Mouse (Mus musculus) CH12.LX (cell line): ENCODE data around the gene Rasgrp2. TPM values are rescaled to one million over a fixed set of nuclear protein-coding genes. Genes with fewer than 3 reads are reported as not detected.

ENCODE experiments used
- DNase-seq: peaks from one replicate; pipeline ENCODE4 v3.0.0-alpha.2; 2013; ENCODE audit errors: extremely low read depth
- H3K27ac ChIP-seq: 2 replicates; pipeline ENCODE4 v1.5.1; 2012; ENCODE audit warnings: low read depth, mild to moderate bottlenecking, control low read depth, moderate library complexity; ENCODE audit not compliant: insufficient read depth
- H3K27me3 ChIP-seq: replicated peaks from 2 replicates; pipeline ENCODE3; 2012; ENCODE audit warnings: inconsistent platforms
- H3K36me3 ChIP-seq, 2 experiments: replicated peaks in 1 of 2; 2 replicates each; pipeline versions ENCODE3 to v1.6.1; 2012; ENCODE audit warnings: inconsistent platforms in 1 of 2, low read length in 1 of 2, mild to moderate bottlenecking in 1 of 2, mixed read lengths in 1 of 2, moderate library complexity in 1 of 2; ENCODE audit not compliant: control insufficient read depth in 1 of 2, insufficient read depth in 1 of 2
- H3K4me1 ChIP-seq, 2 experiments: 2 replicates each; pipeline ENCODE4 v1.6.1; 2012; ENCODE audit warnings: inconsistent platforms in 1 of 2, moderate library complexity in 1 of 2; ENCODE audit not compliant: insufficient read depth in 2 of 2, control insufficient read depth in 1 of 2
- H3K4me2 ChIP-seq: 2 replicates; pipeline ENCODE4 v1.6.1; 2012; ENCODE audit warnings: low read depth, mild to moderate bottlenecking, control low read depth; ENCODE audit not compliant: poor library complexity, insufficient read depth, severe bottlenecking
- H3K4me3 ChIP-seq, 3 experiments: fragments of 150-350 bp in 1 of 3; sonication (generic) in 1 of 3; replicated peaks in 1 of 3; 2 replicates each; pipeline versions ENCODE3 to v1.5.1; 2011 to 2012; ENCODE audit warnings: low read depth in 2 of 3, low read length in 2 of 3, mild to moderate bottlenecking in 2 of 3, moderate library complexity in 2 of 3, control low read depth in 1 of 3, improper control_type of control experiment in 1 of 3, inconsistent platforms in 1 of 3, mixed read lengths in 1 of 3; ENCODE audit not compliant: poor library complexity in 1 of 3
- H3K79me2 ChIP-seq: replicated peaks from 2 replicates; pipeline ENCODE4 v1.6.1; 2012; ENCODE audit warnings: mild to moderate bottlenecking, moderate library complexity; ENCODE audit not compliant: control insufficient read depth, poor library complexity, insufficient read depth, severe bottlenecking; ENCODE audit errors: extremely low read depth
- H3K9ac ChIP-seq: 2 replicates; pipeline ENCODE4 v1.6.1; 2012; ENCODE audit warnings: low read depth, mild to moderate bottlenecking, control low read depth, moderate library complexity; ENCODE audit not compliant: insufficient read depth
- H3K9me3 ChIP-seq: replicated peaks from 2 replicates; pipeline ENCODE3; 2012; ENCODE audit warnings: low read length, inconsistent platforms, mixed read lengths
- BHLHE40 ChIP-seq: IDR thresholded peaks from 2 replicates; pipeline ENCODE4 v1.6.1; 2011; ENCODE audit warnings: mild to moderate bottlenecking, low read depth, low read length, improper control_type of control experiment
- CHD1 ChIP-seq: IDR thresholded peaks from 2 replicates; pipeline ENCODE4 v1.6.1; 2012; ENCODE audit warnings: low read depth, low read length, improper control_type of control experiment, inconsistent platforms
- CHD2 ChIP-seq: IDR thresholded peaks from 2 replicates; pipeline ENCODE4 v1.6.1; 2011; ENCODE audit warnings: low read length, improper control_type of control experiment
- E2F4 ChIP-seq: IDR thresholded peaks from 2 replicates; pipeline ENCODE4 v1.6.1; 2011; ENCODE audit warnings: low read depth, low read length, improper control_type of control experiment; ENCODE audit not compliant: insufficient replicate concordance
- ELF1 ChIP-seq: IDR thresholded peaks from 2 replicates; pipeline ENCODE4 v1.6.1; 2014; ENCODE audit warnings: low read depth, mild to moderate bottlenecking, inconsistent platforms, low read length, improper control_type of control experiment
- EP300 ChIP-seq: IDR thresholded peaks from 2 replicates; pipeline ENCODE4 v1.6.1; 2011; ENCODE audit warnings: low read length, improper control_type of control experiment
- ETS1 ChIP-seq: conservative IDR thresholded peaks from 2 replicates; pipeline ENCODE4 v1.6.1; 2012; ENCODE audit warnings: low read depth, mild to moderate bottlenecking, inconsistent platforms, low read length, improper control_type of control experiment, moderate library complexity
- GABPA ChIP-seq: IDR thresholded peaks from 2 replicates; pipeline ENCODE4 v1.6.1; 2012; ENCODE audit warnings: low read depth, low read length, improper control_type of control experiment, inconsistent platforms; ENCODE audit not compliant: insufficient replicate concordance
- HCFC1 ChIP-seq: IDR thresholded peaks from 2 replicates; pipeline ENCODE4 v1.6.1; 2012; ENCODE audit warnings: low read depth, mild to moderate bottlenecking, inconsistent platforms, low read length, improper control_type of control experiment
- IRF4 ChIP-seq: IDR thresholded peaks from 2 replicates; pipeline ENCODE4 v1.6.1; 2014; ENCODE audit warnings: low read depth, mild to moderate bottlenecking, inconsistent platforms, low read length, improper control_type of control experiment
- JUND ChIP-seq: conservative IDR thresholded peaks from 2 replicates; pipeline ENCODE4 v1.6.1; 2011; ENCODE audit warnings: low read depth, low read length, improper control_type of control experiment
- KAT2A ChIP-seq: IDR thresholded peaks from 2 replicates; pipeline ENCODE4 v1.6.1; 2012; ENCODE audit warnings: low read length, improper control_type of control experiment, inconsistent platforms; ENCODE audit not compliant: insufficient replicate concordance
- MAZ ChIP-seq: IDR thresholded peaks from 2 replicates; pipeline ENCODE4 v1.6.1; 2012; ENCODE audit warnings: low read depth, mild to moderate bottlenecking, inconsistent platforms, low read length, improper control_type of control experiment, moderate library complexity
- MEF2A ChIP-seq: IDR thresholded peaks from 2 replicates; pipeline ENCODE4 v1.6.1; 2014; ENCODE audit warnings: low read depth, mild to moderate bottlenecking, inconsistent platforms, low read length, improper control_type of control experiment, borderline replicate concordance
- MXI1 ChIP-seq: IDR thresholded peaks from 2 replicates; pipeline ENCODE4 v1.6.1; 2011; ENCODE audit warnings: mild to moderate bottlenecking, low read depth, low read length, improper control_type of control experiment
- MYC ChIP-seq: IDR thresholded peaks from 2 replicates; pipeline ENCODE4 v1.6.1; 2011; ENCODE audit warnings: low read depth, mild to moderate bottlenecking, improper control_type of control experiment, low read length
- NELFE ChIP-seq: IDR thresholded peaks from 2 replicates; pipeline ENCODE4 v1.6.1; 2011; ENCODE audit warnings: low read depth, low read length, improper control_type of control experiment
- NRF1 ChIP-seq: IDR thresholded peaks from 2 replicates; pipeline ENCODE4 v1.6.1; 2014; ENCODE audit warnings: low read depth, mild to moderate bottlenecking, inconsistent platforms, low read length, improper control_type of control experiment, moderate library complexity
- PAX5 ChIP-seq: IDR thresholded peaks from 2 replicates; pipeline ENCODE4 v1.6.1; 2012; ENCODE audit warnings: low read length, inconsistent platforms, mixed read lengths
- POLR2A ChIP-seq: IDR thresholded peaks from 2 replicates; pipeline ENCODE4 v1.6.1; 2011; ENCODE audit warnings: low read depth, mild to moderate bottlenecking, improper control_type of control experiment, low read length
- POLR2AphosphoS2 ChIP-seq: IDR thresholded peaks from 2 replicates; pipeline ENCODE4 v1.6.1; 2011; ENCODE audit warnings: low read depth, low read length, improper control_type of control experiment
- RAD21 ChIP-seq: IDR thresholded peaks from 2 replicates; pipeline ENCODE4 v1.6.1; 2011; ENCODE audit warnings: low read depth, mild to moderate bottlenecking, low read length, improper control_type of control experiment, moderate library complexity
- RCOR1 ChIP-seq: conservative IDR thresholded peaks from 2 replicates; pipeline ENCODE4 v1.6.1; 2012; ENCODE audit warnings: low read depth, mild to moderate bottlenecking, inconsistent platforms, low read length, improper control_type of control experiment
- SIN3A ChIP-seq: IDR thresholded peaks from 2 replicates; pipeline ENCODE4 v1.6.1; 2012; ENCODE audit warnings: low read length, improper control_type of control experiment, inconsistent platforms
- SMC3 ChIP-seq: IDR thresholded peaks from 2 replicates; pipeline ENCODE4 v1.6.1; 2011; ENCODE audit warnings: low read depth, low read length, improper control_type of control experiment
- TBP ChIP-seq: conservative IDR thresholded peaks from 2 replicates; pipeline ENCODE4 v1.6.1; 2011; ENCODE audit warnings: low read depth, low read length, improper control_type of control experiment
- TCF12 ChIP-seq: IDR thresholded peaks from 2 replicates; pipeline ENCODE4 v1.6.1; 2014; ENCODE audit warnings: low read depth, mild to moderate bottlenecking, inconsistent platforms, low read length, improper control_type of control experiment
- UBTF ChIP-seq: IDR thresholded peaks from 2 replicates; pipeline ENCODE4 v1.6.1; 2012; ENCODE audit warnings: low read depth, mild to moderate bottlenecking, inconsistent platforms, low read length, improper control_type of control experiment, moderate library complexity
- USF1 ChIP-seq: IDR thresholded peaks from 2 replicates; pipeline ENCODE4 v1.6.1; 2014; ENCODE audit warnings: low read depth, mild to moderate bottlenecking, inconsistent platforms, low read length, improper control_type of control experiment
- USF2 ChIP-seq: conservative IDR thresholded peaks from 2 replicates; pipeline ENCODE4 v1.6.1; 2011; ENCODE audit warnings: low read depth, low read length, improper control_type of control experiment
- ZKSCAN1 ChIP-seq: IDR thresholded peaks from 2 replicates; pipeline ENCODE4 v1.6.1; 2012; ENCODE audit warnings: low read depth, inconsistent platforms, low read length, improper control_type of control experiment, borderline replicate concordance
- ZMIZ1 ChIP-seq: IDR thresholded peaks from 2 replicates; pipeline ENCODE4 v1.6.1; 2012; ENCODE audit warnings: low read depth, mild to moderate bottlenecking, inconsistent platforms, low read length, improper control_type of control experiment
- ZNF384 ChIP-seq: IDR thresholded peaks from 2 replicates; pipeline ENCODE4 v1.6.1; 2012; ENCODE audit warnings: low read depth, low read length, improper control_type of control experiment, inconsistent platforms
- dilution Hi-C: fragments of 300-500 bp; cut with MboI; formaldehyde crosslinking; loops from 2 replicates; pipeline ENCODE4 v1.14.3; 2020; ENCODE audit warnings: low sequenced_read_pairs; ENCODE audit not compliant: extremely low pct_unique_long_range_greater_than_20kb, extremely low pct_ligation_motif_present
- in situ Hi-C: fragments of 300-500 bp; cut with MboI; formaldehyde crosslinking; loops from 3 replicates; pipeline ENCODE4 v1.14.3; 2019; ENCODE audit warnings: low sequenced_read_pairs, low pct_ligation_motif_present, low pct_unique_long_range_greater_than_20kb, mixed read lengths
- polyA plus RNA-seq: library from polyadenylated mRNA; unstranded; fragments of >175 nt; gene quantifications from 2 replicates; pipeline ENCODE4 v1.2.1, GENCODE M21; 2012; ENCODE audit warnings: low read depth; ENCODE audit not compliant: insufficient read length
- total RNA-seq, 2 experiments: library from RNA; depleted of rRNA; stranded (reverse); fragments of 300-350 nt in 1 of 2; fragments of >200 nt in 1 of 2; gene quantifications; 2 replicates each; pipeline ENCODE4 v1.2.3; 2012 to 2014

Rasgrp2 gene
- total RNA-seq (2012; rRNA removed): 16.9 and 22.0 TPM in 2 replicates
- 7.4 and 9.3 TPM in 2 replicates for total RNA-seq (2014; rRNA removed)
- 26.0 and 37.9 TPM in 2 replicates for polyA plus RNA-seq

DNA sequence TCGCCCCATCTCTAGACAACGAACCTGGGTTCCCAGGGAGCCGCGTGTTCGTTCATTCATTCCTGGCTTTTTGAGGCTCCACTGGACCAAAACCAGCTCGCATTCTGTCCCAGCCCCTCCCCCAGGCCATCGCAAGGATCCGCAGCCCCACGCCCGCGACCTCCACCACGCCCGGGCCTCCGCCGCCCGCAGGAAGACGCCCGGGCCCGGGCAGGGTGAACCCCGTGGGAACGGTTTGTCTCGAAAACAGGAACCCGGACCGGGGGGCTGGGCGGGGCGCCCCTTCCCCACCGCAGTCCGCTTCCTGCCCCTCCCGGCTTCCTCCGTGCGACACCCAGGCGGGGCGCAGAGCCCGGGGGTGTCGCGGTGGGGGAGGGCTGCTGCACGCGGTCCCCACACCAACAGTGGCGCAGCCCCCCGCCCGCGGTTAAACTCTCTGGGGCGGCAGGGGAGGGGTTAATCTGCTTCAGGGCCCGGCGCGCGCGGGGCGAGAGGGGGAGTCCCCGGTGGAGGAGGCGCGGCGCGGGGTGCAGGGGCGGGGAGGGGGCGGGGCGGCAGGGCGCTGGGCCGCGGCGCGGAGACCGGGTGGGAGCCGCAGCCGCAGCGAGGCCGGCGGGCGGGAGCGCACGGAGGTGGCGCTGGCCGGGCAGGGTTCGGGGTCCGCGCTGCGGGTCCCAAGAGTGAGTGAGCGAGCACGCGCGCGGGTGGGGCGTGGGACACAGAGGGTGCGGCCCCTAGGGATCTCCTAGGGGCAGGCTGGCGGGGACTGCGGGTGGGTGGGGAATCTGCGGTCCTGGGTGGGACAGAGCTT, at the start of gene Rasgrp2:
Gene Rasgrp2, plus strand, starts transcription at position 56 of the 811 bp plus-strand sequence.
- Histone ChIP-seq H3K4me3 (peak within 1 kb of the TSS; percentile 51 to 62 (median 53)), H3K79me2 (no peaks in the 10 kb centered on the region), H3K9ac (peak within 1 kb of the TSS; percentile 51), H3K4me1 (peaks cover 4 to 39% of the 10 kb centered on the region in 2 experiments), H3K27ac (0 out of 2 replicates have a peak within 1 kb of the TSS, but pooled peaks have one; percentile 2), H3K36me3 (peaks cover 0 to 21% of the 10 kb centered on the region in 2 experiments), H3K9me3 (no peaks in the 10 kb centered on the region), H3K4me2 (peak within 1 kb of the TSS; percentile 90), H3K27me3 (no peaks in the 10 kb centered on the region)
- TF ChIP-seq UBTF: 0 out of 2 replicates have a peak, but pooled peaks have one; percentile 40
- peak; percentile 21; the same call in 1 of the 2 replicates for TF ChIP-seq HCFC1
- peak; percentile 83 for TF ChIP-seq MAZ
- TF ChIP-seq TCF12: peak; percentile 45; the same call in 1 of the 2 replicates
- TF ChIP-seq GABPA: no peak
- no peak for TF ChIP-seq POLR2AphosphoS2
- no peak for TF ChIP-seq USF1
- TF ChIP-seq IRF4: peak; percentile 9; the same call in 1 of the 2 replicates
- peak; percentile 23; the same call in 1 of the 2 replicates for TF ChIP-seq NRF1
- no peak for TF ChIP-seq MXI1
- TF ChIP-seq CHD2: peak; percentile 50
- TF ChIP-seq CHD1: no peak
- TF ChIP-seq USF2: no peak
- no peak for TF ChIP-seq MYC
- peak; percentile 9; the same call in 1 of the 2 replicates for TF ChIP-seq ETS1
- TF ChIP-seq E2F4: no peak
- TF ChIP-seq BHLHE40: peak; percentile 22; the same call in 1 of the 2 replicates
- TF ChIP-seq ZMIZ1: no peak
- no peak for TF ChIP-seq TBP
- peak; percentile 29; the same call in 1 of the 2 replicates for TF ChIP-seq EP300
- TF ChIP-seq ZKSCAN1: no peak
- TF ChIP-seq RAD21: no peak
- TF ChIP-seq SMC3: no peak
- no peak for TF ChIP-seq PAX5
- no peak for TF ChIP-seq ZNF384
- TF ChIP-seq MEF2A: 0 out of 2 replicates have a peak, but pooled peaks have one; percentile 22
- TF ChIP-seq JUND: no peak
- TF ChIP-seq ELF1: peak; percentile 37; the same call in 1 of the 2 replicates
- TF ChIP-seq NELFE: no peak; the same call in none of the 2 replicates
- TF ChIP-seq RCOR1: no peak
- TF ChIP-seq KAT2A: no peak
- TF ChIP-seq POLR2A: no peak
- TF ChIP-seq SIN3A: peak; percentile 50
- dilution Hi-C loops (no loop called here), in situ Hi-C loops (no loop called here)
- DNase-seq: peak; percentile 43
